Mouse (Mus musculus): ENCODE measurements around the gene Slc39a13.
"Not testable (repeated sequence)": the region's sequence is repeated elsewhere in the genome, so short reads cannot be mapped to it uniquely, and the experiment has no call there.

Slc39a13 gene

DNA sequence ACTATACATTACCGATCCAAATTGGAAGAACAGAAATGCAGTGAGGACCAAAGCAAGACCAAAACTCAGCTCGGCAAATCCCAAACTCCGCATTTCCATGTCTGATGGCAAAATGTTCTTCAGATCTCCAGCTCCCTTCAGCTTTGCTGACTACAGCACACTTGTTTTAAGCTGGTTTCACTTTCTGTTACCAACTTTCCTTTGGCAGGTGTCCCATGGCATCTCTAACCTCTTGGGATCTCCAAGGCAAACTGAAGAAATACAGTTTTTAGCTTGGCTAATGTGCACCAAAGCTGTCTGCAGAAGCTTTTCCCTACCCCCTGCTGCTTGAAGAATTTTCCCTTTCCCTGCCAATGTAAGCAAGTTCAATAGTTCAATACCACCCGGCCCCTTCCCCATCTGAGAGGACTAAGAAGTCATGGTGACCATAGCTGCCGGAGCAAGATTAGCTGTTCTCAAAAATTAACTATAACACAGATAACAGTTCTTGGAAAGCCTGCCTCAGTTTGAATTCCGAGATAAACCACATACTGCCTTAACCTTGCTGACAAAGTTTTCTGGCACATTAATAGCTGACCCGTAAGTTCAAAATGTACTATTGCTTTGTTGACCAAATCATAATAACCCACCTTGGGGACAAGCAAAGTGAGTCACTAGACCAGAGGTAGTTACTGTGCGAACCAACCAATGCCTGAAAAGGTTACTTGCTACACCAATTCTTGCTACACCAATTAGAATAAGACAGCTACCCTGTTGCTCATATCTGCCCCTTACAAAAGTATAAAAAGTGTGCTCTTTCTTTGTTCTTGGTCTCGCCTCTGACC lies 42.6 kb downstream of the Slc39a13 start:
- no peak for DNase-seq (ENCODE audit: low spot score in 2 of 2)

- no peak for DNase-seq (ENCODE audit: low spot score in 2 of 2)
Measured at GRCm38 (mm10) chr2:91026491-91026890, 43.7 kb downstream of the Slc39a13 start.

DNA sequence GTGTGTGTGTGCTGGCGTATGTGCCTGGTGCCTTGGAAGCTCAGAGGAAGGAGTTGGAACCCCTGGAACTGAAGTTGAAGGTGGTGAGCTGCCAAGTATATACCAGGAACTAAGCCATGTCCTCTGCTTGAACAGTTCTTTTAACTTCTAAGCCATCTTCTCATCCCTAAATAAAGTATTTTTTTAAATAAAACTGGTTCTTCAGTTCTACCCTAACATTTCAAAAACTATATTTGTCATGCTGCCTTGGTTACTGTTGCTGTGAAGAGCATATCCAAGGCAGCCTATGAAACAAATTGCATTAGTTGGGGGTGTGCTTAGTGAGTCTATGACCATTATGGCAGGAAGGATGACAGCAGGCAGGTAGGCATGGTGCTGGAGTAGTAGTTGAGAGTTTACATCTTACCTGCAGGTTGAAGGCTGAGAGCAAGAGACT lies 45.1 kb downstream of the Slc39a13 start:
- no peak for DNase-seq (ENCODE audit: low spot score in 2 of 2)

DNA sequence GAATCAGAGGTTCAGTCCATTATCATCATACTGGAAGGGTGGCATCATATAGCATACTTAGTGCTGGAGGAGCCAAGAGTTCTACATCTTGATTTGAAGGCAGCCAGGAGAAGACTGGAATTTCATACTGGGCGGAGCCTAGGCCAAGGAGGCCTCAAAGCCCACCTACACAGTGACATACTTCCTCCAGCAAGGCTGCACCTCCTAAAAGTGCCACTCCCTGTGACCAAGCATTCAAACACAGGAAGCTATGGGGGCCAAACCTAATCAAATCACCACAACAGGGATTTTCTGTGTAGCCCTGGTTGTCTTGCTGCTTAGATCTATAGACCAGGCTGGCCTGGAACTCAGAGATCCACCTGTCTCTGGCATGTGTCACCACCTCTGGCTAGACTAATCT lies 46.3 kb downstream of the Slc39a13 start:
- no peak for DNase-seq (ENCODE audit: low spot score in 2 of 2)

DNA sequence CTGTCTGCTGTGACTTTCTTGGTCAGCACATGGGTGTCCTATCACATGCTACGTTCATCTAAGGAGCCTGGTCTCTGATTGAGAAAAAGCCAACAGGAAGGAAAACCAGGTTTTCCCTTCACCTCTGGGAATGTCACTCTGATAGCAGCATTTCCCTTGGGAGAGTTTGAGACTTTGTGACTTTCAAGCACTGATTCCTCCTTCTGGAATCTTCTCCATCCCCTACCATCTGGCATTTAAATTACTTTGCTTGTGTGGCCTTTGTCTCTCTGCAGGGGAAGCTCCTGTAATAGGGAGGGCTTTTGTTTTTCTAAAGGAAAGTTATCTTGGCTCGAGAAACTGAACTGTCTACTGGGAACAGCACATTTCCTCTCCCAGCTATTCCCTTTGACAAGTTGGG lies 47.1 kb downstream of the Slc39a13 start:
- DNase-seq (ENCODE audit: low spot score in 2 of 2) = no peak

- not testable (repeated sequence) for DNase-seq (ENCODE audit: low spot score in 2 of 2)
Measured at GRCm38 (mm10) chr2:91022266-91022665, 48.0 kb downstream of the Slc39a13 start.

DNA sequence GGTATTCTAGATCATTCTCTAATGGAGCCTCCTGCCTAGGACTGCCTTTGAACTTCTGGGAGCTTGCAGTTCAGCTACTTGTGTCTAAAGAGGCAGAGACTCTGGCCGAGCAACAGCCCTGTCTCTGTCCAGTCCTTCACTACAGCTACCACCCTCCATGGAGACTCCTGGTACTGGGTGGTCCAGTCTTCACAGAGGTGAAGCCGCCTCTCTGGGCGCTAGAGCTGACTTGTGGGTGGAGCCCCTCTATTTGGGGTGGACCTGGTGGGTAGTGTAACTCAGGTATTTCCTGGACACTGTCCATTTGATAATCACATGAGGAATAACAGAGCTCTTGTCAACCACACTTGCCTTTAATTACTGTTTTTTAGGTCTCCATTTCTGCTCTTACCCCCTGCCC lies 50.3 kb downstream of the Slc39a13 start:
- DNase-seq (ENCODE audit: low spot score in 2 of 2) = no peak

GRCm38 (mm10) chr2:91018061-91018788 lies 52.0 kb downstream of the Slc39a13 start:
- DNase-seq (ENCODE audit: low spot score in 2 of 2) = no peak

DNA sequence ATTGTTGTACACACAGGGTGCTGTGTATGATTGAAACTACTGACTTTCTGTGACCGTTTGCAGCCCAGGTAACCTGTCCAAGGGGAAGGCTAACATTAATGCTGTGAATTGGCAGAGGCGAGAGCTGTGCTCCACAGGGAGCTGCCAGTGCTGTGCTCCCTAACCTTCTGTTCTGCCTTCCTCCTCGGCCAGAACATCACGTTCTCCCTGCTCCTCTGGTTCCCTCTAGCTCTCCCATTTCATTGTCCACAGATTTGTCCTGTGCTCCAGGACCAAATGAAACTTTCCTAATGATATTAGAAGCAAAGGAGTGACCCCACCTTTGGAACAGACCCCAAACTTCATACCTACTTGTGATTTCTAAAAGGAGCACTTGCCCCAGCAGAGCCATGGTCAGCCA lies 54.8 kb downstream of the Slc39a13 start:
- no peak for DNase-seq (ENCODE audit: low spot score in 2 of 2)

DNA sequence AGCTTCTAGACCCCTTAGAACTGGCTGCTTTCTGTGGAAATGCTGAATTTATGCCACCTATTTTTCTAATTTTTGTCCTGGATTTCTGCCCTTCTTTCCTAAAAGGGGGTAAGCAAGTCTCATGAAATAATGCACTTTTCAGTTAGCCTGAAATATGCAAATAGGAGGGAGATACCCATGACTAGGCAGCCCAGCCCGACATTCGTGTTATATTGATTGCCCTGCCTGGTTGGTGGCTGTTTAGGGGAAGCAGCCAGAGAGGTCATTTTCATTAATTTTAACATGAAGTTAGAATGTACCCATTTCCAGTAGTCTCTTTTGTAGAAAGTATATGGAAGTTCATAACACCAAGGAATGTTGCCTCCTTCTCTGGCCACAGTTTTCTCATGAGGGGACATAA lies 56.3 kb downstream of the Slc39a13 start:
- no peak for DNase-seq (ENCODE audit: low spot score in 2 of 2)

All from cerebellum, postnatal 4 days (tissue).